Mouse (Mus musculus) spleen, adult 10 weeks (tissue): ENCODE data around the gene Rps3a1. TPM values are rescaled to one million over a fixed set of nuclear protein-coding genes. Genes with fewer than 3 reads are reported as not detected.

Source experiments
- polyA plus RNA-seq: library from polyadenylated mRNA; stranded (reverse); fragments of 350-450 nt; fragmentation: Illumina TruSeq; extraction: RNeasy Lipid Tissue Mini Kit (QIAGEN cat#74804); gene quantifications from one replicate; pipeline ENCODE4 v1.2.3, GENCODE M21; 2015; ENCODE audit warnings: low replicate concordance; ENCODE audit not compliant: insufficient read depth

Rps3a1 gene
- polyA plus RNA-seq: 4,997 TPM

GRCm38 (mm10) chr3:86142263-86142933, at the start of gene Rps3a1:
Rps3a1 (minus strand) TSS chr3:86142702.

Other genes with a start within 250 kb of the Rps3a1 start
- gene Sh3d19, start 171.6 kb downstream of the Rps3a1 start, polyA plus RNA-seq: 8.4 TPM
- not detected for gene Prss48, start 140.2 kb downstream of the Rps3a1 start, polyA plus RNA-seq
- gene Lrba, start 82.0 kb upstream of the Rps3a1 start, polyA plus RNA-seq: 24.4 TPM